Mouse (Mus musculus) embryo, embryonic 11 days (tissue): ENCODE data around the gene Hnrnph2.
A peak's percentile ranks its signal among the peaks of the same experiment; 100 is the strongest.

Experiments used
- DNase-seq: peaks from one replicate; pipeline ENCODE4 v3.0.0-alpha.2; 2015

Hnrnph2 gene

GRCm38 (mm10) chrX:134600659-134601379 lies at the start of gene Hnrnph2, which contains the start of gene Gla:
Gene Hnrnph2, plus strand, starts transcription at chrX:134601179.
Gene Gla, minus strand, starts transcription at chrX:134601125.
- peak; percentile 95 for DNase-seq

GRCm38 (mm10) chrX:134553326-134553725 lies 47.7 kb upstream of the Hnrnph2 start:
- no peak for DNase-seq

GRCm38 (mm10) chrX:134554425-134554824 lies 46.6 kb upstream of the Hnrnph2 start:
- no peak for DNase-seq

- DNase-seq = no peak
Observed at GRCm38 (mm10) chrX:134564326-134564725, 36.7 kb upstream of the Hnrnph2 start.

- DNase-seq = no peak
Observed at GRCm38 (mm10) chrX:134566536-134567222, 34.3 kb upstream of the Hnrnph2 start.

- DNase-seq = no peak
Observed at GRCm38 (mm10) chrX:134577896-134578295, 23.1 kb upstream of the Hnrnph2 start.

- no peak for DNase-seq
Observed at GRCm38 (mm10) chrX:134580528-134581305, 20.3 kb upstream of the Hnrnph2 start.

- DNase-seq = no peak
Observed at GRCm38 (mm10) chrX:134582270-134582669, 18.7 kb upstream of the Hnrnph2 start.

GRCm38 (mm10) chrX:134582888-134583669 lies 17.9 kb upstream of the Hnrnph2 start, which contains the start of gene Btk:
Gene Btk, minus strand, starts transcription at chrX:134583570.
- no peak for DNase-seq

GRCm38 (mm10) chrX:134585103-134586002 lies 15.6 kb upstream of the Hnrnph2 start, which contains the start of gene Rpl36a:
Gene Rpl36a, plus strand, starts transcription at chrX:134585654.
- DNase-seq = peak; percentile 92

GRCm38 (mm10) chrX:134586447-134586846 lies 14.5 kb upstream of the Hnrnph2 start:
- DNase-seq = no peak

- no peak for DNase-seq
Observed at GRCm38 (mm10) chrX:134588261-134588660, 12.7 kb upstream of the Hnrnph2 start.

- no peak for DNase-seq
Observed at GRCm38 (mm10) chrX:134588997-134589396, 12.0 kb upstream of the Hnrnph2 start.

- DNase-seq = no peak
Observed at GRCm38 (mm10) chrX:134589836-134590235, 11.1 kb upstream of the Hnrnph2 start.

- DNase-seq = no peak
Observed at GRCm38 (mm10) chrX:134599922-134600565, 935 bp upstream of the Hnrnph2 start.

- peak; percentile 75 for DNase-seq
Observed at GRCm38 (mm10) chrX:134601380-134602120, 571 bp downstream of the Hnrnph2 start.

GRCm38 (mm10) chrX:134609472-134609871 lies 8.5 kb downstream of the Hnrnph2 start:
- DNase-seq = peak; percentile 53

- DNase-seq = no peak
Observed at GRCm38 (mm10) chrX:134610984-134611383, 10.0 kb downstream of the Hnrnph2 start.

GRCm38 (mm10) chrX:134612285-134612959 lies 11.4 kb downstream of the Hnrnph2 start:
- DNase-seq = peak; percentile 77
